Mouse (Mus musculus) B cell, adult 67 days (primary cell): ENCODE data around the gene Zfp961. TPM values are rescaled to one million over a fixed set of nuclear protein-coding genes. Genes with fewer than 3 reads are reported as not detected.

Experiments
- total RNA-seq, 2 experiments: library from RNA; stranded (reverse); gene quantifications; 4 replicates each; pipeline ENCODE4 v1.2.4; 2023

The Zfp961 gene
- 10 to 100 TPM; 32.9 to 37.5 TPM for total RNA-seq

DNA sequence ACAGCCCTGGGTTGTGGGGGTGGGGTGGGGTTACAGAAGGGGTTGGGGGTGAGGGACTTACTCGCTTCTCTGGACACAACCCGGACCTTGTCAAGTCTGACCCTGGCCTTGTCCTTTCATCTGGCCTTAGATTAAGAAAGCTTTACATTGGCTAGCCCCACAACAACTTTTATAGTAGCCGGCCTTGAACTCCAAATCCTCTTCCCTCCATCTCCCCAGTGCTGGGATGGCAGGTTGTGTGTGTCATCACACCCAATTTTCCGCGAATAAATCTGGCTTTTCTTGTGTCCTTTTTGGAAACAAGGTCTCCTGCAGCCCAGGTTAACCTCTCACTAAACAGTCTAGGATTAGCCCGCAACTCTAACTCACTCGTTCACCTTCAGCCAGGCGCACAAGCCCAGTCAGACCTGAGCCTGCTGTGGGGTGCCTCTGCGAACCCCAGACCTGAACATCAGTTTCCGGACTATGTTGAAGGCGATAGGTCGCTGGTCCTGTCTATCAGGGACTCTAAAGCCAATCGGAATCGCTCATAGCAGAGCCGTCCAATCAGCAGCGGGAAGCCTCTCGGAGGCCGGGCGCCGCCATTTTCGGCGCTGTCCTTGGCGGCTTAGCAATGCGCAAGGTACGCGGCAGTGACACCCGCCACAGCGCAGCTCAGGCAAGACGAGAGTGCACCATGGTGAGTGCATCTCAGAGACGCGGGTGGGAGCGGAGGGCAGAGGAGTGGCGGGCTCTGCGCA lies at the start of gene Zfp961:
Zfp961 (plus strand) TSS at position 557 of the 740 bp plus-strand sequence.

DNA sequence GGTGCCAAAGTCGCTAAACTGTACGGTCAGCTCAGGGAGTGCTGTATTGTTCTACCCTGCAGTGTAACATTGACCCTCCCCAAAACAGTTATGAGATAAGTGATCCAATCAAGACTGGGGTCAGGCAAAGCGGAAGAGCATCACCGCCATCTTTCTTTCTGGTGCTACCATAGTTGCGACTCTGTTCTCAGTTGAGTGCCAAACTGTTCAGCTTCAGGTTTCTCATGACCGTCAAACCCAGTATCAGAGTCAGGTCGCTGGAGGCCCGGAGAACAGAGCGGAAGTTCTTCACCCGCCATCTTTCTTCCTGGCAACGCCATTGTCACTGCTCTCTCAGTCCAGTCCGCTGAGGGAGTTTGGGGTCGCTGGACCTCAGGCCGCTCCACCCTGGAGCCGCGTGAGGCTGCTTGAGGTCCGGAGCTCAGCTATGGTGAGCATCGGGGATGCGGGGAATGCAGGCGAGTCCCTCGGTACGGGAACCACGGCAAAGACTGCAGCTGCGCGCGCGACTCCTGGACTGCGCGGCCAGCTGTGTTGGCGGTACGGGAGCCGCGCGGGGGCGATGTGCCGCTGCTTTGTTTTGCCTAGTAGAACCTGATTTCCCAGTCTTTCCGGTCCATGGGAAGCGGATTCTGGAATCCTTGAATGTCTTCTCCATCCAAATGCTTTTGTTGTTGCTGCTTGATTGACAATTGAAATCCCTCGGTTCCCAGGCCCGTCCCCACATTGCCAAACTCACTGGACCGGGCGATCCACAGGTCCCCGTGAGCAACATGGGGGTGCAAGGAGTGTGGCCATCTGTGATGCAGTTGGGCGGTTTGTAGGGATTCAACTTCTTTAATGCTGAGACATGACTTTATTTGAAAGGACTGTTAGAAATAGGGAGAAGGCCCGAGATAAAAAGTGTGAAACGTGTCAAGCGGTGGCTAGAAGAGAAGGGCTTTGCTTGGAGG lies 42.3 kb upstream of the Zfp961 start, which contains the start of the genes Zfp882 and Zfp617:
Zfp882 (plus strand) TSS at position 300 of the 953 bp plus-strand sequence.
Zfp617 (plus strand) TSS at position 327 of the 953 bp plus-strand sequence.

DNA sequence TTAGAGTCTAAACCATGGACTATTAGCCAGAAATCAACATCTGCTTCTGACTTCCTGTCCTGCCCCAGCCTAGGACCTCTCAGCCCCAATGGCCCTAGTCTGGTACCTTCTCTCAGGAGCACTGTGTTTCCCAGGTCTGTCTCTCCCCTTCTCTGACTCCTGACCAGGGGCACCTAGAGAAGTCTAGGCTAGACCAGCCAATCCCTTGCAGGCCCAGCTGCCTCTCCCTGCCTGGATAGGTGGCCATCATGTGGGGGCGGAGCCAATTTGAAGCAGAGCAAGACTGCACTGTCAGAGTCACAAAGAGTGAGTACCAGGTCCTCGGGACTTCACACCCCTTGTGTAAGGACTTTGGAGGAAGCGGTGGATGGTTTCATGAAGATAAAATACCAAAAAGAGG lies 58.6 kb downstream of the Zfp961 start, which contains the start of gene Cyp4f18:
Cyp4f18 (minus strand) TSS at position 154 of the 400 bp plus-strand sequence.

DNA sequence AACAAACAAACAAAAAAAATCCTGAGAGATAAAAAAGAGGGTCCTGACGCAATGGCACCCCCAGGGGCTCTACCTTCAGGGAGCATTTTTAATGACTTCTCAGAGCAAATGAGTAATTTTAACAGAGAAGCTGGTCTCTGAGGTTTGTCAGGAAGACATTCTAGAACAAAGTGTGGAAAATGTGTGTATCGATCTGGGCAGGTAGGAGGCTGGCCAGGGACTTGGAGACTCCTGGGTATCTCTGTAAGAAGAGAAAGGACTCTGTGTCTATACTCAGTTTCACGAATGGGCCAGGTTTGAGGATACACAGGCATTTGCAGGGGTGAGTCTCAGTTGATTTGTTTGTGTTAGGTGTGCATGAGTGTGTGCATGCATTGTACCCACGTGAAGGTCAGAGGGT lies 90.1 kb downstream of the Zfp961 start, which contains the start of gene Olfr372:
Olfr372 (plus strand) TSS at position 301 of the 400 bp plus-strand sequence.

Other genes starting within 250 kb of the Zfp961 start
- under 1 TPM; 0.70 to 0.83 TPM for gene B3gnt3, start 249.2 kb upstream of the Zfp961 start, total RNA-seq
- 100 to 1,000 TPM; 204 to 208 TPM for gene Fcho1, start 225.3 kb upstream of the Zfp961 start, total RNA-seq
- 10 to 100 TPM in 1 of 2 experiments, 1 to 10 TPM in 1; 7.7 to 15.4 TPM for gene Zfp709, start 69.0 kb upstream of the Zfp961 start, total RNA-seq
- gene Zfp882, start 42.4 kb upstream of the Zfp961 start, total RNA-seq, result 10 to 100 TPM in 1 of 2 experiments, 1 to 10 TPM in 1; 9.3 to 15.1 TPM
- gene Zfp617, start 42.4 kb upstream of the Zfp961 start, total RNA-seq, result 10 to 100 TPM; 17.0 to 24.0 TPM
- gene Cyp4f18, start 58.6 kb downstream of the Zfp961 start, total RNA-seq, result 100 to 1,000 TPM; 194 to 214 TPM
- not detected for gene Olfr372, start 90.2 kb downstream of the Zfp961 start, total RNA-seq
- not detected for gene Olfr373, start 132.1 kb downstream of the Zfp961 start, total RNA-seq
- under 1 TPM; 0.09 to 0.27 TPM for gene Olfr374, start 156.0 kb downstream of the Zfp961 start, total RNA-seq
- gene Tpm4, start 183.9 kb downstream of the Zfp961 start, total RNA-seq, result 100 to 1,000 TPM; 241 to 290 TPM
- 100 to 1,000 TPM; 152 to 153 TPM for gene Rab8a, start 210.2 kb downstream of the Zfp961 start, total RNA-seq
- gene Hsh2d, start 238.6 kb downstream of the Zfp961 start, total RNA-seq, result 10 to 100 TPM; 28.4 to 44.0 TPM